21 mouse cellular contexts compared by ENCODE assay signal in genomic region chr19:20875881-20876280, GRCm38 (mm10).
A peak's percentile ranks its signal among the peaks of the same experiment; 100 is the strongest.
DNase-seq lines count a peak whose midpoint lies in the region; ATAC-seq lines count a peak whose summit lies in the region.
"Had no signal": no experiment of that assay in that cellular context is flagged by ENCODE, and none has a peak within 500 bp of the region (broad histone marks: within the 10 kb centered on the region; RNA-seq: fewer than 3 reads in every experiment).

No protein-coding gene starts in this region.

- H3K27me3 ChIP-seq in neural tube, embryonic 15.5 days (replicated peaks): no peaks in the 10 kb centered on the region
- H3K27me3 ChIP-seq: embryonic facial prominence, embryonic 12.5 days; forebrain, embryonic 15.5 days; heart, embryonic 13.5 days; hindbrain, embryonic 15.5 days had no signal

- no peak overlapping the region for H3K9ac ChIP-seq in neural tube, embryonic 15.5 days (replicated peaks)
- H3K9ac ChIP-seq: embryonic facial prominence, embryonic 12.5 days; forebrain, embryonic 15.5 days; heart, embryonic 13.5 days; hindbrain, embryonic 15.5 days had no signal

- H3K4me1 ChIP-seq in neural tube, embryonic 15.5 days: no peaks in the 10 kb centered on the region
- H3K4me1 ChIP-seq: embryonic facial prominence, embryonic 12.5 days; forebrain, embryonic 15.5 days; heart, embryonic 13.5 days; hindbrain, embryonic 15.5 days had no signal

- DNase-seq in 416B (ENCODE audit: low read depth): peak; percentile 86
- DNase-seq in CD4-positive helper T cell, adult 2 months (ENCODE audit: low read depth, low spot score): peak; percentile 7
- DNase-seq in thymus, postnatal 14 days: peak; percentile 8
- no peak for DNase-seq in lung, postnatal 14 days
- no peak for DNase-seq in ovary, postnatal 10 days (ENCODE audit: low spot score)
- DNase-seq: adrenal gland, adult 2 months; adrenal gland, postnatal 25 days; B cell, adult 2 months; cerebellum, adult 8-10 months; cerebellum, postnatal 14 days; gastrocnemius, postnatal 36 days; heart, adult 11 months; heart, postnatal 36 days had no signal

- no peak overlapping the region for H3K4me3 ChIP-seq in neural tube, embryonic 15.5 days (replicated peaks)
- H3K4me3 ChIP-seq: embryonic facial prominence, embryonic 12.5 days; forebrain, embryonic 15.5 days; heart, embryonic 13.5 days; hindbrain, embryonic 15.5 days had no signal

- peak; percentile 36; the same call in 1 of the 2 replicates for ATAC-seq in common myeloid progenitor, adult 5-6 weeks (replicated peaks; ENCODE audit: low read depth, poor library complexity, severe bottlenecking)
- no peak for ATAC-seq in neural tube, embryonic 15.5 days (ENCODE audit: low FRiP score)
- ATAC-seq: forebrain, embryonic 15.5 days; inflammation-experienced regulatory T-cells, adult 6 months had no signal

- 78% methylated on average over 4 of the region's 4 CpGs for WGBS in neural tube, embryonic 15.5 days

- H3K4me2 ChIP-seq in neural tube, embryonic 15.5 days: no peak overlapping the region
- H3K4me2 ChIP-seq: embryonic facial prominence, embryonic 12.5 days; forebrain, embryonic 15.5 days; heart, embryonic 13.5 days; hindbrain, embryonic 15.5 days had no signal

- H3K9me3 ChIP-seq in neural tube, embryonic 15.5 days (replicated peaks): no peaks in the 10 kb centered on the region
- H3K9me3 ChIP-seq: embryonic facial prominence, embryonic 12.5 days; forebrain, embryonic 15.5 days; G1E; heart, embryonic 13.5 days; hindbrain, embryonic 15.5 days had no signal

- no peaks in the 10 kb centered on the region for H3K36me3 ChIP-seq in neural tube, embryonic 15.5 days
- H3K36me3 ChIP-seq: embryonic facial prominence, embryonic 12.5 days; forebrain, embryonic 15.5 days; G1E; heart, embryonic 13.5 days; hindbrain, embryonic 15.5 days had no signal

- no peak overlapping the region for H3K27ac ChIP-seq in neural tube, embryonic 15.5 days (replicated peaks)
- H3K27ac ChIP-seq: embryonic facial prominence, embryonic 12.5 days; forebrain, embryonic 15.5 days; heart, embryonic 13.5 days; hindbrain, embryonic 15.5 days had no signal

Comparison
In these comparisons a context has a peak if more than half of its experiments do, and no peak if none do; other contexts are left out.
1. DNase-seq: peak in 416B (single experiment), CD4-positive helper T cell, adult 2 months (single experiment) and thymus, postnatal 14 days (single experiment); none in lung, postnatal 14 days (single experiment) and ovary, postnatal 10 days (single experiment).